Mouse (Mus musculus) ES-Bruce4 (cell line): Measurements from ENCODE around the gene Ccdc110.

ENCODE experiments used
- CTCF ChIP-seq: IDR thresholded peaks from one replicate; pipeline ENCODE4 v1.8.1; 2011; ENCODE audit warnings: low read depth, low read length
- EP300 ChIP-seq: IDR thresholded peaks from 2 replicates; pipeline ENCODE4 v1.6.1; 2011; ENCODE audit warnings: low read depth, low read length; ENCODE audit not compliant: insufficient read depth
- POLR2A ChIP-seq: IDR thresholded peaks from one replicate; pipeline ENCODE4 v1.8.1; 2011; ENCODE audit warnings: low read length; ENCODE audit not compliant: insufficient read depth

DNA sequence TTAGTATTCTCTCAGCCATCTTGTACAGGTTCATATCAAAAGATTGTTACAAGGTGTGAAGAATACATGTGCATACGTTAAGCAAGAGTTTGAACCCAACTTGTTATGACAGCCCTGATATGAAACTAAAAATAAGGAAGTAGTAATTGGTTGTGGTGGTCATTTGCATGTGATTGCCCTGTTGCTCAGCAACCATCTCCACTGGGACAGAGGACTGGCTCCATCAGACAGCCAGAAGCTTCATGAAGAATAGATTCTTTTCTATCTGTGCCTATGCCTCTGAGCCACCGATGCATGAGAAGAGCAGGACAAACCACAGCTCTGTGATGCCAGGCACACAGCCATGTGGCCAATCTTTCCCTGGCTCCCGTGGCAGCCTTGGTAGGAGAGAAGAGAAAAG lies 34.6 kb upstream of the Ccdc110 start:
- no peak for TF ChIP-seq POLR2A
- TF ChIP-seq CTCF: no peak
- TF ChIP-seq EP300: no peak
